ENCODE assay signal across 8 mouse cellular contexts in genomic region chr12:80146227-80147223, GRCm38 (mm10). TPM values are rescaled to one million over a fixed set of nuclear protein-coding genes. Genes with fewer than 3 reads are reported as not detected.
A peak's percentile ranks its signal among the peaks of the same experiment; 100 is the strongest.
DNase-seq lines count a peak whose midpoint lies in the region; ATAC-seq and TF ChIP-seq lines count a peak whose summit lies in the region.

No protein-coding gene starts in this region.

- H3K4me3 ChIP-seq in heart, embryonic 12.5 days, result no peak overlapping the region
- no peak overlapping the region for H3K4me3 ChIP-seq in bone marrow, adult 2 months (replicated peaks; ENCODE audit: control insufficient read depth, low read depth, low read length)
- no peak overlapping the region for H3K4me3 ChIP-seq in hindbrain, embryonic 10.5 days
- no peak overlapping the region for H3K4me3 ChIP-seq in left cerebral cortex, adult 2 months
- no peak overlapping the region for H3K4me3 ChIP-seq in small intestine, adult 2 months (ENCODE audit: low read depth, low read length)

- H3K4me1 ChIP-seq in heart, embryonic 12.5 days (replicated peaks), result peaks cover 10% of the 10 kb centered on the region; the same call in 1 of the 2 replicates
- H3K4me1 ChIP-seq in bone marrow, adult 2 months (ENCODE audit: control insufficient read depth, insufficient read depth, low read length), result no peaks in the 10 kb centered on the region
- peaks cover 28% of the 10 kb centered on the region for H3K4me1 ChIP-seq in hindbrain, embryonic 10.5 days (replicated peaks)
- H3K4me1 ChIP-seq in small intestine, adult 2 months (ENCODE audit: control insufficient read depth, insufficient read depth, insufficient read length, low read length), result 0 out of 2 replicates have a peak, but pooled peaks cover 2% of the 10 kb centered on the region

- TF ChIP-seq POLR2A in bone marrow, adult 2 months (IDR thresholded peaks at IDR 0.05; ENCODE audit: borderline replicate concordance, control insufficient read depth, low read depth, low read length), result no peak
- TF ChIP-seq POLR2A in small intestine, adult 2 months (IDR thresholded peaks at IDR 0.05; ENCODE audit: low read depth, low read length), result no peak

- no peak overlapping the region for H3K27ac ChIP-seq in heart, embryonic 12.5 days (ENCODE audit: poor library complexity, severe bottlenecking)
- no peak overlapping the region for H3K27ac ChIP-seq in bone marrow, adult 2 months (ENCODE audit: control insufficient read depth, insufficient read depth, low read depth, low read length, poor library complexity)
- H3K27ac ChIP-seq in hindbrain, embryonic 10.5 days, result peak overlapping the region; percentile 66
- no peak overlapping the region for H3K27ac ChIP-seq in left cerebral cortex, adult 2 months
- H3K27ac ChIP-seq in small intestine, adult 2 months (ENCODE audit: insufficient read depth, low read depth, low read length), result no peak overlapping the region

- intact Hi-C loops in left cerebral cortex, adult 2 months (cut with DNase I), result no loop called here

- peak; percentile 74 for TF ChIP-seq CTCF in bone marrow, adult 2 months (IDR thresholded peaks at IDR 0.05; ENCODE audit: control insufficient read depth, insufficient read depth, low read length)
- peak; percentile 74 for TF ChIP-seq CTCF in left cerebral cortex, adult 2 months (IDR thresholded peaks at IDR 0.05)
- TF ChIP-seq CTCF in small intestine, adult 2 months (IDR thresholded peaks at IDR 0.05; ENCODE audit: extremely low read depth, insufficient read length, insufficient replicate concordance, low read depth, low read length), result peak; percentile 68

- H3K4me2 ChIP-seq in heart, embryonic 12.5 days, result no peak overlapping the region

- H3K36me3 ChIP-seq in heart, embryonic 12.5 days, result no peaks in the 10 kb centered on the region
- no peaks in the 10 kb centered on the region for H3K36me3 ChIP-seq in hindbrain, embryonic 10.5 days
- no peaks in the 10 kb centered on the region for H3K36me3 ChIP-seq in small intestine, adult 2 months (ENCODE audit: control insufficient read depth, insufficient read depth, low read length)

- WGBS in heart, embryonic 12.5 days, result 40% methylated on average over 21 of the region's 21 CpGs
- WGBS in bone marrow, adult 2 months, result 37% methylated on average over 21 of the region's 21 CpGs
- WGBS in hindbrain, embryonic 10.5 days, result 48% methylated on average over 21 of the region's 21 CpGs
- WGBS in small intestine, adult 2 months, result 37% methylated on average over 21 of the region's 21 CpGs

- no peak for ATAC-seq in heart, embryonic 12.5 days (ENCODE audit: insufficient number of reproducible peaks, low FRiP score)
- peak; percentile 77 for ATAC-seq in erythroid progenitor cell, adult 5-6 weeks (replicated peaks; ENCODE audit: low FRiP score, poor library complexity, severe bottlenecking)

- no peaks in the 10 kb centered on the region for H3K9me3 ChIP-seq in heart, embryonic 12.5 days (replicated peaks)
- no peaks in the 10 kb centered on the region for H3K9me3 ChIP-seq in hindbrain, embryonic 10.5 days

- no peak overlapping the region for H3K9ac ChIP-seq in heart, embryonic 12.5 days

- peak; percentile 93 for DNase-seq in heart, adult 11 months
- peak; percentile 81 for DNase-seq in hindbrain, embryonic 10.5 days (ENCODE audit: low spot score)
- DNase-seq in left cerebral cortex, adult 2 months (ENCODE audit: extremely low spot score in 1 of 2, low spot score in 2 of 2), result peak; percentile 60 to 69
- DNase-seq in lung, postnatal 4 days, result peak; percentile 79 to 81

- no peaks in the 10 kb centered on the region for H3K27me3 ChIP-seq in heart, embryonic 12.5 days (replicated peaks)
- no peaks in the 10 kb centered on the region for H3K27me3 ChIP-seq in hindbrain, embryonic 10.5 days (ENCODE audit: insufficient read depth, poor library complexity, severe bottlenecking)
- H3K27me3 ChIP-seq in small intestine, adult 2 months (ENCODE audit: control insufficient read depth, insufficient read depth, low read length), result no peaks in the 10 kb centered on the region

RNA-seq across cellular contexts. Expression of gene Zfp36l1, which starts 33.7 kb away (rescaled TPM):
- 98.4 and 101 TPM in 2 replicates for polyA plus RNA-seq in heart, embryonic 12.5 days (2016; fragmentation: Nextera tagmentation; extraction: Ambion mirVana)
- 20.1 and 33.6 TPM in 2 replicates for polyA plus RNA-seq in bone marrow, adult 2 months (2011; ENCODE audit: insufficient read depth, insufficient read length, low replicate concordance, missing spikeins)
- 52.0 and 100 TPM in 2 replicates for total RNA-seq in erythroid progenitor cell, adult 5-6 weeks (2015; ENCODE audit: low replicate concordance)
- 5.8 and 9.2 TPM in 2 replicates for total RNA-seq in erythroid progenitor cell, adult 5-6 weeks (2017; ENCODE audit: low replicate concordance)
- polyA plus RNA-seq in hindbrain, embryonic 10.5 days (2016; fragmentation: Nextera tagmentation; extraction: Ambion mirVana), result 106 and 117 TPM in 2 replicates
- total RNA-seq in left cerebral cortex, adult 2 months (2021), result 10 to 100 TPM; 32.7 to 39.2 TPM
- polyA plus RNA-seq in small intestine, adult 2 months (2012; rRNA removed), result 60.1 and 118 TPM in 2 replicates
